Comparison of ENCODE assay signal across 16 mouse cellular contexts in the genomic region with DNA sequence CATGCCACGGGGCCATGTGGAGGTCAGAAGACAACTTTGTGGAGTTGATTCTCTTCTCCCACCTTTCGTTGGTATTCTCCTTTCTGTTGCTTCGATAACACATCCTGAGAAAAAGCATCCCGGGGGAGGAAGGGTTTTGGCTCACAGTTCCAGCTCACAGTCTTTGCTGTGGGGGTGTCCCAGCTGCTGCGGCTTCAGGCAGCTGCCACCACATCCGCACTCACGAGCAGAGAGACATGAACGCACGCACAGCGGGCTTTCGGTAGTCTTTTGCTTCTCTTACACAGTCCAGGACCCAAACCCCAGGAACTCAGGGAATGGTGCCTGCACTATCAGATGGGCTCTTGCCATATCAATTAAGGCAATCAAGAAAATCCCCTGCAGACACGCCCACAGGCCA. TPM values are rescaled to one million over a fixed set of nuclear protein-coding genes. Genes with fewer than 3 reads are reported as not detected.
DNase-seq lines count a peak whose midpoint lies in the region; ATAC-seq lines count a peak whose summit lies in the region.
"Had no signal": no experiment of that assay in that cellular context is flagged by ENCODE, and none has a peak within 500 bp of the region (broad histone marks: within the 10 kb centered on the region; RNA-seq: fewer than 3 reads in every experiment).

No protein-coding gene starts in this region.

- H3K9me3 ChIP-seq in heart, embryonic 10.5 days, result no peaks in the 10 kb centered on the region
- H3K9me3 ChIP-seq: embryonic facial prominence, embryonic 12.5 days; liver, embryonic 15.5 days; midbrain, embryonic 12.5 days; neural tube, embryonic 12.5 days had no signal

- peak overlapping the region; percentile 22; the same call in 1 of the 2 replicates for H3K27ac ChIP-seq in heart, embryonic 10.5 days
- H3K27ac ChIP-seq: embryonic facial prominence, embryonic 12.5 days; layer of hippocampus, adult 2 months; liver, embryonic 15.5 days; midbrain, embryonic 12.5 days; neural tube, embryonic 12.5 days had no signal

- H3K4me3 ChIP-seq in heart, embryonic 10.5 days, result no peak overlapping the region
- H3K4me3 ChIP-seq: embryonic facial prominence, embryonic 12.5 days; layer of hippocampus, adult 2 months; liver, embryonic 15.5 days; midbrain, embryonic 12.5 days; neural tube, embryonic 12.5 days had no signal

- 74% methylated on average over 12 of the region's 12 CpGs for WGBS in heart, embryonic 10.5 days

- H3K27me3 ChIP-seq in heart, embryonic 10.5 days (ENCODE audit: insufficient read depth, poor library complexity, severe bottlenecking), result no peaks in the 10 kb centered on the region
- H3K27me3 ChIP-seq: embryonic facial prominence, embryonic 12.5 days; liver, embryonic 15.5 days had no signal

- H3K36me3 ChIP-seq in heart, embryonic 10.5 days, result peaks cover 5% of the 10 kb centered on the region; the same call in 1 of the 2 replicates
- H3K36me3 ChIP-seq: embryonic facial prominence, embryonic 12.5 days; midbrain, embryonic 12.5 days; neural tube, embryonic 12.5 days had no signal

- DNase-seq in heart, embryonic 10.5 days (ENCODE audit: low spot score), result no peak
- DNase-seq in heart, adult 11 months, result no peak
- DNase-seq in right cerebral cortex, adult 18-20 months, result peak; percentile 45
- DNase-seq in right cerebral cortex, postnatal 25 days, result no peak
- peak; percentile 59 for DNase-seq in thymus, postnatal 14 days
- no peak for DNase-seq in cerebellum, adult 9-11 months
- DNase-seq in adipocyte (ENCODE audit: low spot score), result no peak
- DNase-seq: cerebellum, postnatal 14 days; gastrocnemius, postnatal 36 days; lung, postnatal 14 days had no signal

- ATAC-seq in inflammation-experienced regulatory T-cells, adult 6 months, result peak; percentile 51

- H3K4me1 ChIP-seq in heart, embryonic 10.5 days, result peaks cover 77% of the 10 kb centered on the region

RNA-seq across cellular contexts. Expression of a gene that starts 37.9 kb away (rescaled TPM):
- 16.6 and 20.7 TPM in 2 replicates for polyA plus RNA-seq in heart, embryonic 10.5 days (2016; fragmentation: Nextera tagmentation; extraction: Ambion mirVana)
- 1 to 10 TPM; 2.8 to 5.2 (median 4.6) TPM for polyA plus RNA-seq in inflammation-experienced regulatory T-cells, adult 6 months (2017; shearing (Covaris generic))

Comparison
In these comparisons a context has a peak if more than half of its experiments do, and no peak if none do; other contexts are left out.
1. DNase-seq: peak in right cerebral cortex, adult 18-20 months (single experiment) and thymus, postnatal 14 days (single experiment); none in heart, embryonic 10.5 days (single experiment), heart, adult 11 months (single experiment), right cerebral cortex, postnatal 25 days (single experiment), cerebellum, adult 9-11 months (single experiment) and adipocyte (single experiment).